Mouse (Mus musculus) MEL (cell line): Measurements from ENCODE around the gene Rnasek. TPM values are rescaled to one million over a fixed set of nuclear protein-coding genes. Genes with fewer than 3 reads are reported as not detected.

Experiments used
- DNase-seq: peaks from one replicate; pipeline ENCODE4 v3.0.0; 2011; ENCODE audit warnings: low read depth, low spot score
- H3K27ac ChIP-seq: 2 replicates; pipeline ENCODE4 v1.5.1; 2012; ENCODE audit warnings: low read depth, mild to moderate bottlenecking, control low read depth, low read length, moderate library complexity; ENCODE audit not compliant: control insufficient read depth
- H3K27me3 ChIP-seq, 2 experiments: fragments of 150-350 bp in 1 of 2; sonication (generic) in 1 of 2; 2 replicates each; pipeline ENCODE4 v1.6.1; 2012; ENCODE audit warnings: low read length in 2 of 2, mild to moderate bottlenecking in 2 of 2, improper control_type of control experiment in 1 of 2, moderate library complexity in 1 of 2; ENCODE audit not compliant: insufficient read depth in 2 of 2, control insufficient read depth in 1 of 2
- H3K36me3 ChIP-seq, 2 experiments: 2 replicates each; pipeline ENCODE4 v1.6.1; 2012 to 2014; ENCODE audit warnings: low read length in 2 of 2, improper control_type of control experiment in 1 of 2, inconsistent platforms in 1 of 2, mild to moderate bottlenecking in 1 of 2; ENCODE audit not compliant: insufficient read depth in 2 of 2, control insufficient read depth in 1 of 2
- H3K4me1 ChIP-seq, 2 experiments: fragments of 150-350 bp in 1 of 2; sonication (generic) in 1 of 2; 2 replicates each; pipeline ENCODE4 v1.6.1; 2012; ENCODE audit warnings: low read length in 2 of 2, improper control_type of control experiment in 1 of 2, mild to moderate bottlenecking in 1 of 2; ENCODE audit not compliant: insufficient read depth in 2 of 2, control insufficient read depth in 1 of 2
- H3K4me3 ChIP-seq, 2 experiments: fragments of 150-350 bp in 1 of 2; sonication (generic) in 1 of 2; 2 replicates each; pipeline ENCODE4 v1.5.1; 2012; ENCODE audit warnings: low read depth in 2 of 2, low read length in 2 of 2, mild to moderate bottlenecking in 2 of 2, moderate library complexity in 2 of 2, control low read depth in 1 of 2, improper control_type of control experiment in 1 of 2; ENCODE audit not compliant: control insufficient read depth in 1 of 2, insufficient read depth in 1 of 2
- H3K79me2 ChIP-seq: 2 replicates; pipeline ENCODE4 v1.6.1; 2012; ENCODE audit warnings: mild to moderate bottlenecking, low read length, moderate library complexity; ENCODE audit not compliant: control insufficient read depth, poor library complexity, insufficient read depth
- H3K9ac ChIP-seq: 2 replicates; pipeline ENCODE4 v1.6.1; 2012; ENCODE audit warnings: low read depth, mild to moderate bottlenecking, control low read depth, low read length, moderate library complexity; ENCODE audit not compliant: control insufficient read depth, poor library complexity, severe bottlenecking
- H3K9me3 ChIP-seq: fragments of 150-350 bp; sonication (generic); replicated peaks from 2 replicates; pipeline ENCODE4 v1.6.1; 2012; ENCODE audit warnings: mild to moderate bottlenecking, low read length, improper control_type of control experiment, moderate library complexity; ENCODE audit not compliant: insufficient read depth
- CTCF ChIP-seq, 3 experiments: IDR thresholded peaks in 2 of 3; conservative IDR thresholded peaks in 1 of 3; 2 replicates each; pipeline ENCODE4 v1.5.1; 2011 to 2012; ENCODE audit warnings: low read length in 3 of 3, low read depth in 2 of 3, mild to moderate bottlenecking in 2 of 3, improper control_type of control experiment in 1 of 3, inconsistent platforms in 1 of 3, mixed read lengths in 1 of 3, moderate library complexity in 1 of 3; ENCODE audit not compliant: control insufficient read depth in 1 of 3, insufficient read depth in 1 of 3, poor library complexity in 1 of 3, severe bottlenecking in 1 of 3
- HCFC1 ChIP-seq: IDR thresholded peaks from 2 replicates; pipeline ENCODE4 v1.6.1; 2012; ENCODE audit warnings: low read depth, mild to moderate bottlenecking, inconsistent platforms, low read length, improper control_type of control experiment, moderate library complexity
- JUND ChIP-seq: IDR thresholded peaks from 2 replicates; pipeline ENCODE4 v1.6.1; 2011; ENCODE audit warnings: low read depth, mild to moderate bottlenecking, improper control_type of control experiment, low read length
- MAFK ChIP-seq: IDR thresholded peaks from 2 replicates; pipeline ENCODE4 v1.6.1; 2011; ENCODE audit warnings: low read depth, mild to moderate bottlenecking, low read length, improper control_type of control experiment, borderline replicate concordance
- NRF1 ChIP-seq: IDR thresholded peaks from 2 replicates; pipeline ENCODE4 v1.6.1; 2014; ENCODE audit warnings: low read depth, mild to moderate bottlenecking, inconsistent platforms, low read length, improper control_type of control experiment, moderate library complexity; ENCODE audit not compliant: poor library complexity, insufficient read depth, severe bottlenecking
- POLR2A ChIP-seq, 2 experiments: IDR thresholded peaks; 2 replicates each; pipeline ENCODE4 v1.6.1; 2011 to 2012; ENCODE audit warnings: low read length in 2 of 2, mild to moderate bottlenecking in 2 of 2, control low read depth in 1 of 2, improper control_type of control experiment in 1 of 2, low read depth in 1 of 2, moderate library complexity in 1 of 2; ENCODE audit not compliant: control insufficient read depth in 1 of 2, insufficient read depth in 1 of 2, poor library complexity in 1 of 2
- RAD21 ChIP-seq: IDR thresholded peaks from 2 replicates; pipeline ENCODE4 v1.6.1; 2011; ENCODE audit warnings: mild to moderate bottlenecking, low read depth, low read length, improper control_type of control experiment
- RCOR1 ChIP-seq: IDR thresholded peaks from 2 replicates; pipeline ENCODE4 v1.6.1; 2012; ENCODE audit warnings: low read depth, mild to moderate bottlenecking, inconsistent platforms, low read length, improper control_type of control experiment
- SMC3 ChIP-seq: IDR thresholded peaks from 2 replicates; pipeline ENCODE4 v1.6.1; 2011; ENCODE audit warnings: low read depth, low read length, improper control_type of control experiment
- USF1 ChIP-seq: IDR thresholded peaks from 2 replicates; pipeline ENCODE4 v1.6.1; 2014; ENCODE audit warnings: low read depth, mild to moderate bottlenecking, inconsistent platforms, low read length, improper control_type of control experiment, moderate library complexity
- ZC3H11A ChIP-seq: IDR thresholded peaks from 2 replicates; pipeline ENCODE4 v1.6.1; 2012; ENCODE audit warnings: low read depth, mild to moderate bottlenecking, inconsistent platforms, low read length, improper control_type of control experiment
- ZKSCAN1 ChIP-seq: IDR thresholded peaks from 2 replicates; pipeline ENCODE4 v1.6.1; 2012; ENCODE audit warnings: low read depth, mild to moderate bottlenecking, inconsistent platforms, low read length, improper control_type of control experiment, moderate library complexity
- ZMIZ1 ChIP-seq: IDR thresholded peaks from 2 replicates; pipeline ENCODE4 v1.6.1; 2012; ENCODE audit warnings: low read depth, mild to moderate bottlenecking, inconsistent platforms, low read length, improper control_type of control experiment, moderate library complexity
- polyA plus RNA-seq, 2 experiments: library from polyadenylated mRNA; stranded (reverse) in 1 of 2; unstranded in 1 of 2; fragments of >175 nt in 1 of 2; fragments of >200 nt in 1 of 2; gene quantifications; 2 replicates each; pipeline versions ENCODE4 v1.2.1 to v1.2.4; 2012; ENCODE audit warnings: low replicate concordance in 2 of 2, low read depth in 1 of 2; ENCODE audit not compliant: insufficient read length in 2 of 2, insufficient read depth in 1 of 2, missing spikeins in 1 of 2
- total RNA-seq: library from RNA; depleted of rRNA; stranded (reverse); fragments of 300-350 nt; gene quantifications from 2 replicates; pipeline ENCODE4 v1.2.3, GENCODE M21; 2012

The Rnasek gene
- total and polyA plus RNA-seq, 3 experiments, result 56.2 to 179 TPM; not detected in 1

DNA sequence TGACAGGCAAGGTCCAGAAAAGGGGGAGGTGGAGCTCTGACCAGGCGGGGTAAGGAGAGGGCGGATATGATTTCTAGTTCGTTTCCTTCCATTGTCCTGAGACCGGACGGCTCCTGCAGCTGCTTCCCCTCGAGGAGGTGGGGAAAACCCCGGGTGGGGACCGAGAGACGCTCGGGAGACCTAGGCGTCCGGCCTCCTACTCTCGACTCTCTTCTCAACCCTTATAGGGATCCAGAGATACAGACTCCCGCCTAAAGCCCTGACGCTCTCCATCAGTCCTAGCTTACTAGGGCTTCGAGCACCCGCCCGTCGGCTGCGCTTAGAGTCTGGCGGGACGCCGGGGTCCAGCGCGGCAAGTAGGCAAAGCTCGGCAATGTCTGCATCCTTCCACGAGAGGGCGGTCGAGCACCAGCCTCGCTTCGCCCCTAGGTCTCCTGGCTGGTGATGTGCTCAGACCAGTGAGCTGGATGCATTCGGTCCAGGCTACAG, 9.4 kb downstream of the Rnasek start:
- Histone ChIP-seq H3K4me1 (peaks cover 0 to 4% of the 10 kb centered on the region in 2 experiments; a peak in 1 of 4 replicates), H3K27ac (no peak overlapping the region), H3K27me3 (no peaks in the 10 kb centered on the region), H3K4me3 (no peak overlapping the region; a peak in 1 of 4 replicates), H3K79me2 (no peaks in the 10 kb centered on the region), H3K9ac (peak overlapping the region; percentile 10; the same call in 1 of the 2 replicates), H3K36me3 (no peaks in the 10 kb centered on the region; a peak in 1 of 4 replicates), H3K9me3 (no peaks in the 10 kb centered on the region)
- DNase-seq, result peak; percentile 89
- peak; percentile 73 for TF ChIP-seq ZC3H11A
- peak; percentile 92 for TF ChIP-seq RAD21
- no peak for TF ChIP-seq RCOR1
- peak; percentile 95 to 98 (median 98) for TF ChIP-seq CTCF (IDR thresholded peaks at IDR 0.05 in 2 of 3, conservative IDR thresholded peaks at IDR 0.05 in 1 of 3; ENCODE audit: control insufficient read depth in 1 of 3, insufficient read depth in 1 of 3, low read depth in 2 of 3, low read length in 3 of 3, poor library complexity in 1 of 3, severe bottlenecking in 1 of 3)
- TF ChIP-seq NRF1, result no peak
- 0 out of 4 replicates have a peak, but pooled peaks of 1 of the 2 experiments have one; percentile 8 for TF ChIP-seq POLR2A (IDR thresholded peaks at IDR 0.05; ENCODE audit: control insufficient read depth in 1 of 2, insufficient read depth in 1 of 2, low read depth in 1 of 2, low read length in 2 of 2, poor library complexity in 1 of 2)
- no peak for TF ChIP-seq MAFK
- peak; percentile 91 for TF ChIP-seq SMC3

DNA sequence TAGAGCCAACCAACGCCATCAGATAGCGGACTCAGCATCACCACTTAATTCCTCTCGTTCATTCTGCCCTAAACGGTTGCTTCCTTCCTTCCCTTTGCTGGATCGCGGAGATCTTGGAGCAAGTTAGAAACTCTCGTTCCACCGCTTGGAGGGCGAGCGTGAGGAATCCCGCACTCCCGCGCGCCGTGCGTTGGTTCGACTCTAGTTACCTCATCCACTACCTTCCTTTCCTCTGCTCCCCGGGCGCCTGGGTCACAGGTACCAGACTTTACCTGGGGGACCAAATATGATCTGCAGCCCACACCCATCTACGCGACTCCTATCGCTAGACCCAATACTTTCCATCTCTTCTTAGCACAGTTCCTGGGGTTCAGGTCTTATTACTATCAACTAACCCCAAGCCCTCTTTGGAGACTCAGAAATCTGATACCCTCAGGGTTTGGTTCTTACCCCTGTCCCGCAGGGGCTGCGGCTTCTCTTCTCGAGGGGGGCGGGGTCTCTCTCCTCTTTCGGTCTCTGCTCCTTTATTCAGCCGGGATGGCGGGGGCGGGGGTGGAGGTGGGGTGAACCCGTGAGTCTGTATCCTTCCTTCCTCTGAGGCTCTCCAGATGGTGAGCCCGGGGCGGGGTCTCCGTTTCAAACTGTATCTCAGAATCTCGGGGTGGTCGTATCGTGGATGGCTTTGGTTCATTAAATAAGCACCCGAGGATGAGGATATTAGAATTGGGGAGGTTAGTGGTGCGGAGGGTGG, 10.2 kb downstream of the Rnasek start, which contains the start of gene Bcl6b:
TSS of gene Bcl6b (minus strand) at position 539 of the 751 bp plus-strand sequence.
- Histone ChIP-seq H3K27me3 (no peaks in the 10 kb centered on the region), H3K36me3 (no peaks in the 10 kb centered on the region; a peak in 1 of 4 replicates), H3K9me3 (no peaks in the 10 kb centered on the region), H3K27ac (no peak within 1 kb of the TSS), H3K9ac (peak within 1 kb of the TSS; percentile 10; the same call in 1 of the 2 replicates), H3K4me3 (no peak within 1 kb of the TSS; a peak in 1 of 4 replicates), H3K79me2 (no peaks in the 10 kb centered on the region), H3K4me1 (peaks cover 0 to 4% of the 10 kb centered on the region in 2 experiments; a peak in 1 of 4 replicates)
- TF ChIP-seq MAFK (no peak), SMC3 (no peak), USF1 (no peak), ZMIZ1 (no peak), JUND (no peak), ZKSCAN1 (no peak), NRF1 (no peak), HCFC1 (no peak)
- DNase-seq, result no peak
